Mouse (Mus musculus): ENCODE data around the gene Elk4.
A peak's percentile ranks its signal among the peaks of the same experiment; 100 is the strongest.

Gene Elk4

DNA sequence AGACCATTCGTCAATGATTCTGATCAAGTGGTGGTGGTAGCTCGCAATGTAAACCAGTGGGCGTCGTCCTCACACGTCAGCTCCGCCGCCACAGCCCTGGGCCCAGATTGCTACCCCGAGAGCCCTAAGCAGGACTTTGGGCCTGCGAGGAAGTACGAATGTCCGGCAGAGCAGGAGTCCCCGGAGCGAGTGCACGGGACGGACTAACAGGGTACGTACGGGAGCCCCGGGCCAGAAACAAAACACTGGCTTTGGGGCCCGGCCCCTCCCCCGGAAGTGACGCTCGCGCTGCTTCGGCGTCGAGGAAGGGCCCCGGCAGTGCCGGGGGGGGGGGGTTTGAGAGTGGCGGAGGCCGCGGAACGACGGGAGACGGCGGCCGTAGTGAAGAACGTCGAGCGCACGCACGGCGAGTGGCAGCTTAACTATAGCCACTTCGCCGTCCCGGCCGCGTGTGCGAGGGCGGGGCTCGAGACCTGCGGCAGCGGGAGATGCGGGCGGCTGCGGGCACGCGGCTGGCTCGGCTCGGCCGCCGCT is at the start of gene Elk4:
Elk4 (plus strand) TSS at position 326 of the 534 bp plus-strand sequence.
- peak; percentile 94 for DNase-seq (ENCODE audit: low read depth, low spot score)

GRCm38 (mm10) chr1:131961004-131961403 is 46.4 kb upstream of the Elk4 start:
- no peak for DNase-seq (ENCODE audit: low read depth, low spot score)

DNA sequence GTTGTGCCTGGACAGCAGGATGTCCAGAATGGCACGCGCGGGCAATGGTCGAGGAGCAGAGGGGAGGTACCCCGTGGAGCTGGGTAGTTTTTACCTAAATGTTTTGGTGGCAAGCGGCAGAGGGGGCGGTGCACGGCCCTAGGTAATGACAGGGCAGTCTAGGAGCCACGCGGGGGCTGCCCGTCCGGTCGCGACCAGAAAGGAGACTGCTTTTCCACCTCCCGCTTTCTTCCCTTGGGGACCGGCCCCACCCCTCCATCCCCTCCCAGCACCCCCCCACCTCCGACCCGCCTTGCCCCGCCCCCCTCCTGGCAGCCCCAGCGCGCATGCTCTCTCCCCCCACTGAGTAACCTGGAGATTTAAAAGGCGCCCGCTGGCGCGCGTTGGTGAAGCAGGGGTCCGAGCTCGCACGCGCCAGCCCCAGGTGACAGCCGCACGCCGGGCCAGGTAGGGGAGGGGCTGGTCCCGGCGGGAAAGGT is 44.8 kb upstream of the Elk4 start, which contains the start of gene Slc45a3:
Slc45a3 (plus strand) TSS at position 362 of the 479 bp plus-strand sequence.
- DNase-seq (ENCODE audit: low read depth, low spot score) = no peak

GRCm38 (mm10) chr1:131963085-131963951 is 44.1 kb upstream of the Elk4 start:
- no peak for DNase-seq (ENCODE audit: low read depth, low spot score)

DNA sequence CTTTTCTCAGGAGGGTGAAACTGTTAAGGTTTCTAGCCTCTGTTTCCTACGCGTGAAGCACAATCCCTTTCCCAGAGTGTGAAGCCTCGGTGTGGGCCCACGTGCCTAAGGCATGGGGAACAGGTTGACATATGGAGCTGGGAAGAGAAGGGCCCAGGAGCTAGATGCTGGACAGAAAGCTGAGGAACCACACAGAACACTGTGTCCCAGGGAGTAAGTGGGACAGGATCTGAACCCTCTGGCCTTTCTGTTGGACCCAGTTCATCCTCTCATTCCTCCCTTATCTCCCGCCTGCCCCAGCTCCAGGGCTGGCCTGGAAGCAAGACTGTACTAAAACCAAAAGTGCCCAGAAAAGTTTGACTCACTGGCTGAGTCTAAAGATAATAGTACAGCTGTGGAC is 43.3 kb upstream of the Elk4 start:
- DNase-seq (ENCODE audit: low read depth, low spot score) = no peak

- no peak for DNase-seq (ENCODE audit: low read depth, low spot score)
These were observed 42.8 kb upstream of the Elk4 start for GRCm38 (mm10) chr1:131964580-131964979.

- DNase-seq (ENCODE audit: low read depth, low spot score) = no peak
These were observed 41.6 kb upstream of the Elk4 start for GRCm38 (mm10) chr1:131965818-131966217.

DNA sequence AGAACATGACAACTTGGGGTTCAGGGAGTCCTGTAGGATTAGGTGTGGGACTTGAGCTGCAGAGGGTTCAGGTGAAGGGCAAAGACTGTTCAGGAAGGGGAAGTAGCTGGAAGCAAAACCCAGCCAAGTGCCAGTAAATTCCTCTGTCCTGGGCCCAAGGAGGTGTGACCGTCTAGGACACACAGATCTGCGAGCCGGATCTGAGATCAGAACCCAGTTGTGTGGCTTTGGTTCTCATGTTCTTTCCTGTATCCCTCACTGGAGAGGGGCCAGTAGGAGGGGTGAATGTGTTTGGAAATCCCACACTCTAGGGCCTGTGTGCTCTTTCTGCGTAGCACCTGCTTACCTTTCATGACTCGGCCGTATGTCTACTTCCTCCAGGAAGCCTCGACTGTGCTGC is 40.1 kb upstream of the Elk4 start:
- DNase-seq (ENCODE audit: low read depth, low spot score) = no peak

GRCm38 (mm10) chr1:131968556-131968955 is 38.9 kb upstream of the Elk4 start:
- DNase-seq (ENCODE audit: low read depth, low spot score) = no peak

GRCm38 (mm10) chr1:131968983-131969382 is 38.4 kb upstream of the Elk4 start:
- DNase-seq (ENCODE audit: low read depth, low spot score) = no peak

- no peak for DNase-seq (ENCODE audit: low read depth, low spot score)
These were observed 37.6 kb upstream of the Elk4 start for GRCm38 (mm10) chr1:131969825-131970224.

GRCm38 (mm10) chr1:131970322-131970660 is 37.1 kb upstream of the Elk4 start:
- no peak for DNase-seq (ENCODE audit: low read depth, low spot score)

DNA sequence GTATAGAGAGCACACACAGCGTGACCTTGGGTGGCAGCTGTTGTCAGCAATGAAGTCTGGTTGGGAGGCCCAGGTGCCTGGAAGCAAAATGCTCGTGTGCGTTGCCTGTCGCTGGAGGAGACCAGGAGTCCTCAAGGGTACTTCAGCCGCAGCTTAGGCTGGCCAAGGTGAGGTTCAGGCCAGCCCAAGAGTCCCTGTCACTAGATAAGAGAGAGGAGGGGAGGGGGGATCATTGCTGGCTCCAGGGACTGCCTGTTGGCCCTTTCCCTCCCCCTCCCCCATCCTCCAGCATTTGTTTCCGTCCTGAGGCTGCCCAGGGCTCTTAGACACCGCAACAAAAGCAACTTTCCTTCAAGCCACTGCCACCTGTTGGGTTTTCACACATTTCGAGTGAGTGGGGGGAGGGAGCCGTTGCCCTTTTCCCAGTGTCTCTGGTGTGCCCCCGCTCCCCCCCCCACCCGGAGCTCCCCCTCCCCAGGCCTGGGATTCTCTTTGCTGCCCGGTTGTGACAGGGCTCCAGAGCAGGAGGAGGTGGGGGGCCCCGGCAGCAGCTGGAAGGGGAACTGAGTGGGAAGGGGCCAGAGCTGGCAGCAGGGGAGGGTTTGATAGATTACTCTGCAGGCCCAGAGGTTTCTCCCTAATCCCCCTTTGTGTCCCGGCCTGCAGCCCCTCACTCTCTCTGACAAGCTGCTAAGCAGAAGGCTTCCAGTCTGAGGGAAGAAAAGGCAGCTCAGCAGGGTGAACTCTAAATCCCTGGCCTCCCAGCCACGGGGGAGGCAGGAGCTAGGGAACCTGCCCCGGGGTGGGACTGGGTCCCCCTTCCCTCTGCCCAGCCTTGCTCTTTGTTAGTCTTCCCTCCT is 36.5 kb upstream of the Elk4 start:
- DNase-seq (ENCODE audit: low read depth, low spot score) = no peak

DNA sequence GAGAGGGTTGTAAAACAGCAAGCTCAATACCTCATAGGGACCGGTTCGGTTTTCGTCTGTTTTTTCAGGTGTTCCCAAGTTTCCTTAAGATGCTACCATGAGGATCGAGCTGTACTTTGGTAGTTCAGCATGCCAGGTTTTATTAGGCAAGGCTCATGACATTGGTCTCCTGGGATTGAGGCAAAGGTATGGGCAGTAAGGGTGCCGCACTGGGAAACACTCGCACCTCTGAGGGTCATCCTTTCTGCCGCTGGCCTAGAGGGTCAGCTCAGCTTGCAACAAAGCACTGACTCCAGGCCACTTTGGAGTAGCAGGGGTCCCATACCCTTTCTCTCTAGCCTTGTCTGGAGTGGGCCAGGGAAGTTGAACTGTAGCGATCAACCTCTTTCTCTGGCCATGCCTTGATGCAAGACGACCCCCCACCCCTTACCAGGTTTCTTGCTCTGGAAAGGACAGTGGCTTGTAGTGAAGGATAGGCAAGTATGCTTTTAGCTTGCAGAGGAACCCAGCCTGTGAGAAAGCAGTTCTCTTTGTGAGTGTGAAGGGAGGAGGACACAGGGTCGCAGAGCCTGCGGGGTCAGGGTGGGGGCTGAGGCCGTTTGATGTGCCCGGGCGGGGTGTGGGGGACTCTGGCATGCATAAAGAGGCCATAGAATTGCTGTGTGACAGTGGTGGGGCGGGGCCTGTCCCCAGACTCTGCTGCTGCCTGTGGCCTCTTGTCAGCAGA is 35.5 kb upstream of the Elk4 start:
- DNase-seq (ENCODE audit: low read depth, low spot score) = no peak

DNA sequence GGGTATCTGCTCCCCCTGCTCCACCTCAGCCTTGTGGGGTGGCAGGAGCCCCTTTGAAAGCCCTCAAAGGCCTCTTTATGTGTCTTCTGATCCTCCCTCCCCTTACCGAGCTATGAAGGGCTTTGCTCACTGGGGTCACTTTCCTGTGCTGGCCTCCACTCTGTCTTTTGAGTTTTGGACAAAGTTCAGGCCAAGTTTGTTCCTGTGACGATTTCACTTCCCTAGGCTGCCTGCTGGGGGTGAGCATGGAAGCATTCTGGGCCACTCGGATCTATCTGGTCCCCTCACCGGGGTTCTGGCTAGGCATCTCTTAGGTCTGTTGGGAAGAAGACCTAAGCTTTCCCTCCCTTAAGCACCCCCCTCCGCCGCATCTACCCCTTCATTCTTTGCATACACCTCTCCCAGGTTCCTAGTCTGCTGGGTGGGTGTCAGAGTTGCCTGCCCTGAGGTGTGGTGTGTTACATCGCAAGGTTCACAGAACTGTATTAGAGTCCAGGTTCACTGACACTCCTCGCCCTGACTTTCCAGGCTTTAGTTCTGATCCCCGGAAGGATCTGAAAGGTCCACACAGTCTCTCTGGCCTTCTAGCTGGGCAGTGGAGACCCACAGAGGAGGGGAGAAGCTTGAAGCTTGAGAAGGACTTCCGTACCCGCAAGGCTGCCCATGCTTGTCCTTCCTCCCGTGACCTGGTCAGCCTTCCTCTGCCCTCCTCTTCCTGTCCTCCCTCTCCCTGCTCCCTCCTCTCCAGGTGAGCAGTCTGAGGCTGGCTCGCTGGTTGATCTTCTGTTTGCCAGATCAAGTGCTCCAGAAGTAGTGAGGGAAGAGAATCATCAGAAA is 34.7 kb upstream of the Elk4 start:
- no peak for DNase-seq (ENCODE audit: low read depth, low spot score)

DNA sequence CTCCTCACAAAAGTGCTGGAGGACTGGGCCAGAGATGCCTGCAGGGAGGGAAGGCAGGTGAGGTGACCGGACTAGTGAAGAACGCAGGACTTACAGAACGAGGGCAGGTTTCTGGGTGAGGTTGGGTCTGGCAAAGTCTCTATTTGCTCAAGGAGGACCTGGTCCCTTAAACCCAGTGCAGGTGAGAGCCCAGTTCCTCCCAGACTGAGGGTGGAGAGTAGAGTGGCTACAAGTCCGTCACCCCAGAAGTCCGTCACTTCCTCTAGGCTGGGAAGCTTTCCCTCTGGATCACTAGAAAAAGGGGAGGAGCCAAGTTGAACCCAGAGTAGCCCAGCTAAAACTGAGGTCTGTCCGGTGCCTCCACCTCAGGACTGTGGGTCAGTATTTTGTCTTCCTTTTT is 33.4 kb upstream of the Elk4 start:
- DNase-seq (ENCODE audit: low read depth, low spot score) = no peak

DNA sequence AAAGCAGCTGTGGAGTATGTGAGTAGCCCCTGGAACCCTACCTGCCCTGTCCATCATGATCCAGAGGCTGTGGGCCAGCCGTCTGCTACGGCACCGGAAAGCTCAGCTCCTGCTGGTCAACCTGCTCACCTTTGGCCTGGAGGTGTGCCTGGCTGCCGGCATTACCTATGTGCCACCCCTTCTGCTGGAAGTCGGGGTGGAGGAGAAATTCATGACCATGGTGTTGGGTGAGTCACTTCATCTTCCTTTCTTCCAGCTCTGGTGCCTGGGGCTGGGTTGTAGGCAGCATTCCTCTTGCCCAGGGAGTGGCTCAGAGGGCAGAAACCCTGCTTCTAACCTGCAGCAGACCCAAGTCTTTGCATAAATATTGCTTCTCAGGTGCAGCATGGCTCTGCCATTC is 30.5 kb upstream of the Elk4 start:
- no peak for DNase-seq (ENCODE audit: low read depth, low spot score)

GRCm38 (mm10) chr1:131980471-131980870 is 26.9 kb upstream of the Elk4 start:
- DNase-seq (ENCODE audit: low read depth, low spot score) = no peak

GRCm38 (mm10) chr1:131981378-131982013 is 25.9 kb upstream of the Elk4 start:
- peak; percentile 75 for DNase-seq (ENCODE audit: low read depth, low spot score)

DNA sequence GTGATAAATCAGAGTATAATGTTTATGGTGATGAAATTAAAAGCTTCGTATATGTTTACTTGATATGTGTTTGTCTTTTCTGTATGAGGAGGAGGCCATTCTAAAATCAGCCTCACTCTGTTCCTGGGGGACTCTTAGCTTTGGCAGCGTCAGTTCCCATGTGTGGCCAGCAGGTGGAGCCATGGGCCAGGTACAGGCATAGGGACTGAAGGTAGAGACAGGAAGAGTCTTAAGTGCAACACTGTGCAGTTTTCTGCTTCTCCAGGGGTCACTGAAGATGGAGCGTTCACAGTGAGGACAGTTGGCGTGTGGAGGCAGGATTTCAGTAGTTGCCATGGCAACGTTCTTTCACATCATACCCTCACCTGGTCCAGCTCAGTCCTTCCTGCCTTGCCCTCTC is 24.5 kb upstream of the Elk4 start:
- DNase-seq (ENCODE audit: low read depth, low spot score) = peak; percentile 83
